Mouse (Mus musculus): Measurements from ENCODE around the gene Ltbp2. TPM values are rescaled to one million over a fixed set of nuclear protein-coding genes. Genes with fewer than 3 reads are reported as not detected.

The Ltbp2 gene
- total RNA-seq, 2 experiments from 2014 or later = 1.4 to 1.9 TPM

- no peak for DNase-seq
- intact Hi-C loops (cut with DNase I) = no loop called here
Measured at GRCm38 (mm10) chr12:84841158-84842140, 34.9 kb downstream of the Ltbp2 start.

GRCm38 (mm10) chr12:84840734-84841133 is 35.6 kb downstream of the Ltbp2 start:
- intact Hi-C loops (cut with DNase I) = no loop called here
- no peak for DNase-seq

- intact Hi-C loops (cut with DNase I) = no loop called here
- DNase-seq = no peak
Measured at GRCm38 (mm10) chr12:84839965-84840364, 36.4 kb downstream of the Ltbp2 start.

DNA sequence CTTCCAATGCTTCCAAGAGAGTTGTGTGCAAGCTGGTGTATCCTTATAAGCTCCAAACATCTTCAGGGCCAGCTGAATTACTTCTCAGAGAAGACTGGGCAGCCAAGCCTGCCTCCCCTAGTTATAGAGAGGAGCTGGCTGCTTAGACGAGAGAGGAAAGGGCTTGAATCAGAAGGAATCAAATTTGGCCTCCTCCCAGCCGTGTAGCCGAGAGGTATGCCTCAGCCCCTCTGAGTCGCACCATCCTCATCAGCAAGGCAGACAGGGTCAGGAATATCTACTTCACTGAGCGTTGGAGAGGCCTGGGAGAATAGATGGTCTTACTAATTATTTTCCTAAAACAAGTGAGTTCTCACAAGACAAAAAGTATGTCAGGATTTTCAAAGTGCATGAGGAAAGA is 40.7 kb downstream of the Ltbp2 start:
- no peak for DNase-seq
- intact Hi-C loops (cut with DNase I) = no loop called here

- no peak for DNase-seq
- intact Hi-C loops (cut with DNase I) = no loop called here
Measured at GRCm38 (mm10) chr12:84834773-84835172, 41.6 kb downstream of the Ltbp2 start.

- intact Hi-C loops (cut with DNase I) = no loop called here
- DNase-seq = no peak
Measured at GRCm38 (mm10) chr12:84831648-84832047, 44.7 kb downstream of the Ltbp2 start.

DNA sequence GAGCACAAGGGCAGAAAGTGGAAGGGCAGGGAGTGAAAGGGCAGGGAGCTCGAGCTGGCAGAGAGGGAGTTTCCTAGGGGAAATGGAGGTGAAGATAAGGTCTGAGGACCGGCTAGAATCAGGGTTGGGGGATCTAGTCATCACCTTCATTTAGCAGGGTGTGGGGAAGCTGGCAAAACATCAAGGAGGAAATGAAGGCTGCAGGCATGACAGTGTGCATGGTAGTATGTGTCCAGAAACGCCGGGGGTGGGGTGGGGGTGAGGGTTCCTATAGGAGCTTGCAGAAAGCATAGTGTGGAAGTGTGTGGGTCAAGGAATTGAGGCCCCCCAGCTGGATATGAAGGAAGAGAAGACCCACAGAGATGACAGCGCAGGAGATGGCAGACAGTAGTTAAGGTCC is 45.2 kb downstream of the Ltbp2 start:
- no peak for DNase-seq
- intact Hi-C loops (cut with DNase I) = no loop called here

GRCm38 (mm10) chr12:84830438-84830837 is 45.9 kb downstream of the Ltbp2 start:
- intact Hi-C loops (cut with DNase I) = no loop called here
- DNase-seq = no peak

DNA sequence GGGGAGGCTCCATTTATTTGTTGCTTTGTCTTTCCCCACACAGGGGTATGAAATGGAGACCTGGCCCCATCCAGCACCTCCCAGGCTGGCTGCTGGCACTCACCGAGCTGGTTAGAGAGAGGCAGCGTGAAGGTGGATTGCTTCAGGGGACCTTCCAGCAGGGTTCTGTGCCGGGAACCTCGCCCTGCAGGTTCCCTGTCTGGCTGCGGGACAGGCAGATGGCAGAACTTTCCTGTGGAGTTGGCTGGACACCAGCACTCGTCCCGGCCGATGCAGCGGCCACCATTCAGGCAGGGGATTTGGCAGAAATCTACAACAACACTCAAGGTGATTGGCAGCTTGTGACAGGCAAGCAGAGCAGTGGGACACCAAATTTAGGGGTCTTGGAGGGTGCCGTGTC is 46.4 kb downstream of the Ltbp2 start:
- no peak for DNase-seq

GRCm38 (mm10) chr12:84829109-84829724 is 47.1 kb downstream of the Ltbp2 start:
- DNase-seq = no peak
- intact Hi-C loops (cut with DNase I) = no loop called here

More for the DNA sequence above, 46.4 kb downstream of the Ltbp2 start:
- intact Hi-C loops (cut with DNase I) = no loop called here

GRCm38 (mm10) chr12:84827384-84827933 is 48.9 kb downstream of the Ltbp2 start:
- DNase-seq = no peak
- intact Hi-C loops (cut with DNase I) = no loop called here

GRCm38 (mm10) chr12:84824203-84824602 is 52.1 kb downstream of the Ltbp2 start:
- no peak for DNase-seq

GRCm38 (mm10) chr12:84823601-84824000 is 52.7 kb downstream of the Ltbp2 start:
- peak; percentile 39 to 45 for DNase-seq
- intact Hi-C loops (cut with DNase I) = no loop called here

More at GRCm38 (mm10) chr12:84824203-84824602, 52.1 kb downstream of the Ltbp2 start:
- intact Hi-C loops (cut with DNase I) = no loop called here

DNA sequence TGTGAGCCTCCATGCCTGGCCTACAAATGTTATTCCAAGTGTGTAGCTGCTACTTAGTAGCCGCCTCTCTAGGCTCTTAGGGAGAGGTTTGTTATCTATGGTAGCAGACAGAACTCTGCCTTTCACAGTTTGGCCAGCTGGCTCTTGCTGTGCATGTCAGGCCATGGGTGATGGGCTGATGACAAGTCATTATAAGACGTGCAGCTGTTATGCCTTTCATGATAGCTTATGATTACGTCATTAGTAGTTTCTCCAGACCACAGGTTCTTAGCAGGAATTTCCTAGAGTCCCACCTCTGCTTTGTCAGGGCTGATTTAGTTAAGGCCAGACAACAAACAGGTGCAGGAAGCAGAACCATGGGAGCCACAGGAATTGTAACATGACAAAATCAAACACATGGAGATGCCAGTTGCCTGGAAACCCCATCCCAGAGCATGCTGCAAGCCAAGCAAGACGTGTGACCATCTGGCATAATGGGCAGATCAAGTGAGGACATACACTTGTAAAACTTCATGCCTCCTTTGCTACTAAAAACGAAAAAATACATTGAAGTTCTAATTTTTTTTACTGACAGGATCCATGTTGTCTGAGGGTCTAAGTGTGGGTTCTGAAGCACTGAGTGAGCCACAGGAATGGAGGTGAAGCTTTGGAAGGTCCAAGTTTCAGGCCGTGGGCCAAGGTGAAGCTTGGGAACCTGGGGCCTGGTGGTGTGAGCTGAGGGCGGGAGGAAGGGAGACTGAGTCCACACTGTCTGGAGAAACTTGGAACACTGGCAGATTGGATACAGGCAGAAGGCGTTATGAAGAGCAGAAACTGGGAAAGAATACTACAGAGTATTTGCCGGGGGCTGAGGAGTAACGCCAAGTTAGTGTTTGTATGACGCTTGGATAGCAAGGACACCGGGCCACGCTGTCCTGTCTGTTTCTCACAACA is 56.8 kb downstream of the Ltbp2 start:
- no peak for DNase-seq
- intact Hi-C loops (cut with DNase I) = no loop called here

DNA sequence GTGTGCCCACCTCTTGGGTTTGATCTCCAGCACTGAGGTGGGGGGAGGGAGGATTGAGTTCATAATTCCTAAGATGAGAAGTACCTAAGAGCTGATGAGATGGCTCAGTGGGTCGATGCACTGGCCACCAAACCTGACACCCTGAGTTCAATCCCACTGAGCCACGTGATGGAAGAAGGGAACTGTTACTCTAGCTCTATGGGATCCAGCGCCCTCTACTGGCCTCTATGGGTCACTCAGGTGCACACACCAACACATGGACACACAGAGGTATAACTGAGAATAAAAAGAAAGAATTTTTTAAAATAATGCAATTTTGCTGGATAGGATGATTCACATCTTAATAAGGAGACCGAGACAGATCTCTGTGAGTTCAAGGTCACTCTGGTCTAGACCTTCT is 57.8 kb downstream of the Ltbp2 start:
- intact Hi-C loops (cut with DNase I) = no loop called here
- no peak for DNase-seq

DNA sequence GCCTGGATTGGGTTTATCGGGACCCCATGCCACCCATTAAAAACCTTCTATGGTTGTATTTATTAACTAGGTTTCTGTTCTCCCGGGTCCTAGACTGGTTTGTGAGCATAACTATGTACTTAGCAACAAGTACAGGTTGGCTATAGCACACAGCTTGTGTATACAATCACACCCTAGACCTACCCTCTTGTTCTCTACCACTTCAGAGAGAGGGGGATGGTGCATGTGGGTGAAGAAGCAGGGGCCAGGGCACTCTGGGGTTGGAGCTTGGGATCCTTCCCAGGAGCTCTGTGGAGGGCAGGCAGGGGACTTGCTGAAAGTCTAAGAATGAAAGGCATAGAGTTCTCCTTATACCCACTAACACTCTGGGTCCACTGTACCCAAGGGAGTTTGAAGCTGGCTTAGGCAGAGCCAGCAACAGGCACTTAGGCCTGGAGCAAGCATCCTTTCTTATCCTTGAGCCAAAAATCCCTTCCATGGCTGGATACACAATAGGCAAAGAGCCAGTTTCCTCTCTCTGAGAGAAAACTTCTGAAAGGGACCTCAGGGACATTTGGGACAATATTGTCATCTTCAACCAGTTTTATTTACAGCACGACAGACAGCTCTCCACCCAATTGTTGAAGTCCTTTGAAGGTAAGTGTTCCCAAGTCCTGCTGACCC is 61.5 kb downstream of the Ltbp2 start:
- DNase-seq = no peak
- intact Hi-C loops (cut with DNase I) = no loop called here

DNA sequence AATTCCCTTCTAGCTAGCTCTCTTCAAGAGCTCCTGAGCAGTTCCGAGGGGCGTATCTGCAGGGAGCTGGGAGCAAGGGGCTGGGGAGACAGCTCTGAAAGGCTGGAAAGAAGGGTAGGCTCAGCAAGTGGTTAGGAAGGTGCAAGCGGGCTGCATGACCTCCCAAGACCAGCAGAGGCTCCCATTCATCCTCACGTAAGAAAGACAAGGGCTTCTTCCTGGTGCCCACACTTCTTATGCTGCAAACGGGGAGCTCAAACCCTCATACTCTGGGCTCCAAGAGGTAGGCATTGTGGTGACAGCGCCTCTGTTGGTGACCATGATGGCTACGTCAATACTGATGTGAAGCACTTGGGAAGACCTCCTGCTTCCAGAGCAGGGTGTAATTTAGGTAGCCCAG is 62.6 kb downstream of the Ltbp2 start:
- DNase-seq = no peak
- intact Hi-C loops (cut with DNase I) = no loop called here

- DNase-seq = no peak
- intact Hi-C loops (cut with DNase I) = no loop called here
Measured at GRCm38 (mm10) chr12:84812004-84812403, 64.3 kb downstream of the Ltbp2 start.

GRCm38 (mm10) chr12:84811510-84811909 is 64.8 kb downstream of the Ltbp2 start:
- DNase-seq = no peak
- intact Hi-C loops (cut with DNase I) = no loop called here

DNA sequence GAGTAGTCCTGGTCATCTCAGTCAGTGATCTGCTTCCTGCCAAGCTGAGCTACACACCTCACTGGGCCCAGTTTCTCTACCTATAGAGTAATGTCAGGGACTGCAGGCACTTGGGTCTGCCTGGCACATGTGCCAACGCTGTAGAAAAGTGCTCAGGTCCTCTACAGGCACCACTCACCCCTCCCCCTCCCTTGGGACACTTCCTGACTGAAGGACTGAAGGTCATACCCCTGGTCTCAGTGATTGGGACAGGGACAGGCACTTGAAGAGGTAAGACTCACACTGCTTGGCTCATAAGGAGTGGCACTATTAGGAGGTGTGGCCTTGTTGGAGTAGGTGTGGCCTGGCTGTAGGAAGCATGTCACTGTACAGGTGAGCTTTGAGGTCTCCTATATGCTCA is 65.5 kb downstream of the Ltbp2 start:
- no peak for DNase-seq
- intact Hi-C loops (cut with DNase I) = no loop called here

Data from heart, postnatal 36 days (tissue).